Mouse (Mus musculus) splenic B cell, adult 2 months (primary cell): Measurements from ENCODE around the gene Cfap97d1.
"Not testable (repeated sequence)": the region's sequence is repeated elsewhere in the genome, so short reads cannot be mapped to it uniquely, and the experiment has no call there.

Experiments used
- DNase-seq: peaks from one replicate; pipeline ENCODE4 v3.0.0-alpha.2; 2011; ENCODE audit warnings: low read depth, low spot score
- H3K27me3 ChIP-seq: 2 replicates; pipeline ENCODE4 v1.6.1; 2012; ENCODE audit warnings: mild to moderate bottlenecking, low read length, moderate library complexity, mixed read lengths; ENCODE audit not compliant: control insufficient read depth, poor library complexity, insufficient read depth, severe bottlenecking
- H3K36me3 ChIP-seq: 2 replicates; pipeline ENCODE4 v1.6.1; 2012; ENCODE audit warnings: mild to moderate bottlenecking, low read length, moderate library complexity, mixed read lengths; ENCODE audit not compliant: control insufficient read depth, poor library complexity, insufficient read depth, severe bottlenecking

Gene Cfap97d1

GRCm38 (mm10) chr11:101983431-101983921, 603 bp upstream of the Cfap97d1 start:
- peak; percentile 36 for DNase-seq
- H3K36me3 ChIP-seq, result no peaks in the 10 kb centered on the region
- no peaks in the 10 kb centered on the region for H3K27me3 ChIP-seq

GRCm38 (mm10) chr11:101985450-101985849, 1.4 kb downstream of the Cfap97d1 start:
- not testable (repeated sequence) for H3K36me3 ChIP-seq, DNase-seq

GRCm38 (mm10) chr11:101985990-101986389, 1.9 kb downstream of the Cfap97d1 start:
- Histone ChIP-seq H3K36me3 (no peaks in the 10 kb centered on the region), H3K27me3 (no peaks in the 10 kb centered on the region)
- peak; percentile 87 for DNase-seq

More at GRCm38 (mm10) chr11:101985450-101985849, 1.4 kb downstream of the Cfap97d1 start:
- not testable (repeated sequence) for H3K27me3 ChIP-seq

- Histone ChIP-seq H3K27me3 (no peaks in the 10 kb centered on the region), H3K36me3 (no peaks in the 10 kb centered on the region)
- DNase-seq, result no peak
Observed at GRCm38 (mm10) chr11:101986913-101987312, 2.8 kb downstream of the Cfap97d1 start, which contains the start of gene Dusp3. Dusp3 (minus strand) TSS chr11:101987013.

- DNase-seq, result no peak
- Histone ChIP-seq H3K27me3 (no peaks in the 10 kb centered on the region), H3K36me3 (no peaks in the 10 kb centered on the region)
Observed at GRCm38 (mm10) chr11:101990244-101990643, 6.2 kb downstream of the Cfap97d1 start.

GRCm38 (mm10) chr11:101991813-101992212, 7.7 kb downstream of the Cfap97d1 start:
- H3K36me3 ChIP-seq, result no peaks in the 10 kb centered on the region
- no peaks in the 10 kb centered on the region for H3K27me3 ChIP-seq
- no peak for DNase-seq

GRCm38 (mm10) chr11:101992411-101992810, 8.3 kb downstream of the Cfap97d1 start:
- H3K27me3 ChIP-seq, result no peaks in the 10 kb centered on the region
- DNase-seq, result no peak
- H3K36me3 ChIP-seq, result no peaks in the 10 kb centered on the region

GRCm38 (mm10) chr11:101994100-101994499, 10.0 kb downstream of the Cfap97d1 start:
- no peak for DNase-seq
- H3K36me3 ChIP-seq, result no peaks in the 10 kb centered on the region

GRCm38 (mm10) chr11:101995938-101996337, 11.9 kb downstream of the Cfap97d1 start:
- no peak for DNase-seq
- no peaks in the 10 kb centered on the region for H3K36me3 ChIP-seq

More at GRCm38 (mm10) chr11:101994100-101994499, 10.0 kb downstream of the Cfap97d1 start:
- no peaks in the 10 kb centered on the region for H3K27me3 ChIP-seq

GRCm38 (mm10) chr11:101998258-101998657, 14.2 kb downstream of the Cfap97d1 start:
- Histone ChIP-seq H3K36me3 (no peaks in the 10 kb centered on the region), H3K27me3 (no peaks in the 10 kb centered on the region)
- DNase-seq, result no peak

More at GRCm38 (mm10) chr11:101995938-101996337, 11.9 kb downstream of the Cfap97d1 start:
- H3K27me3 ChIP-seq, result no peaks in the 10 kb centered on the region

GRCm38 (mm10) chr11:101999466-101999865, 15.4 kb downstream of the Cfap97d1 start:
- no peaks in the 10 kb centered on the region for H3K27me3 ChIP-seq
- H3K36me3 ChIP-seq, result no peaks in the 10 kb centered on the region
- DNase-seq, result no peak

- no peak for DNase-seq
- no peaks in the 10 kb centered on the region for H3K36me3 ChIP-seq
- no peaks in the 10 kb centered on the region for H3K27me3 ChIP-seq
Observed at GRCm38 (mm10) chr11:102004251-102004650, 20.2 kb downstream of the Cfap97d1 start.

- DNase-seq, result no peak
- H3K27me3 ChIP-seq, result no peaks in the 10 kb centered on the region
- H3K36me3 ChIP-seq, result no peaks in the 10 kb centered on the region
Observed at GRCm38 (mm10) chr11:102006271-102006670, 22.2 kb downstream of the Cfap97d1 start.

GRCm38 (mm10) chr11:102006688-102007087, 22.6 kb downstream of the Cfap97d1 start:
- Histone ChIP-seq H3K27me3 (no peaks in the 10 kb centered on the region), H3K36me3 (no peaks in the 10 kb centered on the region)
- no peak for DNase-seq

- no peak for DNase-seq
- no peaks in the 10 kb centered on the region for H3K36me3 ChIP-seq
Observed at GRCm38 (mm10) chr11:102008372-102008771, 24.3 kb downstream of the Cfap97d1 start.

More at GRCm38 (mm10) chr11:102008372-102008771, 24.3 kb downstream of the Cfap97d1 start:
- no peaks in the 10 kb centered on the region for H3K27me3 ChIP-seq
